Mouse (Mus musculus): ENCODE results near the gene Fgd2. TPM values are rescaled to one million over a fixed set of nuclear protein-coding genes. Genes with fewer than 3 reads are reported as not detected.

The Fgd2 gene
- polyA plus RNA-seq, 1 experiment from 2014 or later, result 12.3 TPM

GRCm38 (mm10) chr17:29396056-29396799 lies 35.5 kb downstream of the Fgd2 start:
- Histone ChIP-seq H3K4me1 (replicated peaks; ENCODE audit: insufficient read depth, low read length) (peaks cover 16% of the 10 kb centered on the region), H3K9me3 (replicated peaks; ENCODE audit: low read length) (no peaks in the 10 kb centered on the region), H3K4me3 (replicated peaks; ENCODE audit: low read depth, low read length) (no peak overlapping the region), H3K27ac (no peak overlapping the region), H3K27me3 (ENCODE audit: insufficient read depth, low read length) (no peaks in the 10 kb centered on the region), H3K4me2 (ENCODE audit: low read length) (no peak overlapping the region), H3K9ac (ENCODE audit: low read depth, low read length) (no peak overlapping the region), H3K36me3 (ENCODE audit: insufficient read depth, low read length) (no peaks in the 10 kb centered on the region)
- 60% methylated on average over 6 of the region's 6 CpGs for WGBS
- ATAC-seq (replicated peaks; ENCODE audit: low FRiP score, low read depth) (no peak), DNase-seq (ENCODE audit: low spot score) (no peak)
- no peak for TF ChIP-seq CTCF (IDR thresholded peaks at IDR 0.05; ENCODE audit: low read depth)

GRCm38 (mm10) chr17:29396821-29397242 lies 36.1 kb downstream of the Fgd2 start:
- H3K4me2 ChIP-seq (ENCODE audit: low read length), result no peak overlapping the region
- H3K9ac ChIP-seq (ENCODE audit: low read depth, low read length), result no peak overlapping the region
- peak; percentile 92 for DNase-seq (ENCODE audit: low spot score)
- H3K9me3 ChIP-seq (replicated peaks; ENCODE audit: low read length), result no peaks in the 10 kb centered on the region
- H3K36me3 ChIP-seq (ENCODE audit: insufficient read depth, low read length), result no peaks in the 10 kb centered on the region
- peak; percentile 48 for ATAC-seq (replicated peaks; ENCODE audit: low FRiP score, low read depth)
- 18% methylated on average over 6 of the region's 6 CpGs for WGBS
- no peaks in the 10 kb centered on the region for H3K27me3 ChIP-seq (ENCODE audit: insufficient read depth, low read length)
- peaks cover 16% of the 10 kb centered on the region for H3K4me1 ChIP-seq (replicated peaks; ENCODE audit: insufficient read depth, low read length)
- H3K27ac ChIP-seq, result no peak overlapping the region
- TF ChIP-seq CTCF (IDR thresholded peaks at IDR 0.05; ENCODE audit: low read depth), result peak; percentile 100
- H3K4me3 ChIP-seq (replicated peaks; ENCODE audit: low read depth, low read length), result no peak overlapping the region

- H3K27ac ChIP-seq, result peak overlapping the region; percentile 58
- no peak overlapping the region; the same call in 1 of the 2 replicates for H3K9ac ChIP-seq (ENCODE audit: low read depth, low read length)
- no peaks in the 10 kb centered on the region for H3K36me3 ChIP-seq (ENCODE audit: insufficient read depth, low read length)
- H3K4me3 ChIP-seq (replicated peaks; ENCODE audit: low read depth, low read length), result peak overlapping the region; percentile 15; the same call in 1 of the 2 replicates
- H3K4me1 ChIP-seq (replicated peaks; ENCODE audit: insufficient read depth, low read length), result peaks cover 16% of the 10 kb centered on the region
- 2% methylated on average over 27 of the region's 27 CpGs for WGBS
- peak; percentile 55 for TF ChIP-seq CTCF (IDR thresholded peaks at IDR 0.05; ENCODE audit: low read depth)
- ATAC-seq (replicated peaks; ENCODE audit: low FRiP score, low read depth) (peak; percentile 62), DNase-seq (ENCODE audit: low spot score) (peak; percentile 94)
- no peaks in the 10 kb centered on the region for H3K27me3 ChIP-seq (ENCODE audit: insufficient read depth, low read length)
- no peaks in the 10 kb centered on the region for H3K9me3 ChIP-seq (replicated peaks; ENCODE audit: low read length)
- peak overlapping the region; percentile 43 for H3K4me2 ChIP-seq (ENCODE audit: low read length)
These were observed 37.0 kb downstream of the Fgd2 start for GRCm38 (mm10) chr17:29397480-29398433.

- DNase-seq (ENCODE audit: low spot score) (no peak), ATAC-seq (replicated peaks; ENCODE audit: low FRiP score, low read depth) (no peak)
- Histone ChIP-seq H3K27ac (peak overlapping the region; percentile 58; the same call in 1 of the 2 replicates), H3K4me1 (replicated peaks; ENCODE audit: insufficient read depth, low read length) (peaks cover 16% of the 10 kb centered on the region), H3K27me3 (ENCODE audit: insufficient read depth, low read length) (no peaks in the 10 kb centered on the region), H3K4me3 (replicated peaks; ENCODE audit: low read depth, low read length) (peak overlapping the region; percentile 15; the same call in 1 of the 2 replicates), H3K36me3 (ENCODE audit: insufficient read depth, low read length) (no peaks in the 10 kb centered on the region), H3K4me2 (ENCODE audit: low read length) (peak overlapping the region; percentile 43), H3K9me3 (replicated peaks; ENCODE audit: low read length) (no peaks in the 10 kb centered on the region), H3K9ac (ENCODE audit: low read depth, low read length) (no peak overlapping the region; the same call in 1 of the 2 replicates)
- TF ChIP-seq CTCF (IDR thresholded peaks at IDR 0.05; ENCODE audit: low read depth), result no peak
- 27% methylated on average over 17 of the region's 17 CpGs for WGBS
These were observed 37.8 kb downstream of the Fgd2 start for GRCm38 (mm10) chr17:29398434-29399026.

- no peaks in the 10 kb centered on the region for H3K9me3 ChIP-seq (replicated peaks; ENCODE audit: low read length)
- no peak for TF ChIP-seq CTCF (IDR thresholded peaks at IDR 0.05; ENCODE audit: low read depth)
- no peak overlapping the region for H3K9ac ChIP-seq (ENCODE audit: low read depth, low read length)
- no peaks in the 10 kb centered on the region for H3K27me3 ChIP-seq (ENCODE audit: insufficient read depth, low read length)
- H3K27ac ChIP-seq, result no peak overlapping the region
- WGBS, result 59% methylated on average over 13 of the region's 14 CpGs
- peaks cover 16% of the 10 kb centered on the region for H3K4me1 ChIP-seq (replicated peaks; ENCODE audit: insufficient read depth, low read length)
- no peak overlapping the region for H3K4me3 ChIP-seq (replicated peaks; ENCODE audit: low read depth, low read length)
- H3K4me2 ChIP-seq (ENCODE audit: low read length), result no peak overlapping the region
- DNase-seq (ENCODE audit: low spot score) (peak; percentile 40), ATAC-seq (replicated peaks; ENCODE audit: low FRiP score, low read depth) (no peak)
- no peaks in the 10 kb centered on the region for H3K36me3 ChIP-seq (ENCODE audit: insufficient read depth, low read length)
These were observed 38.7 kb downstream of the Fgd2 start for GRCm38 (mm10) chr17:29399241-29399910.

Data from kidney, postnatal 0 days (tissue).